Mouse (Mus musculus) testis, adult 2 months (tissue): ENCODE results near the gene Fam71e1. TPM values are rescaled to one million over a fixed set of nuclear protein-coding genes. Genes with fewer than 3 reads are reported as not detected.

Experiments used
- H3K27ac ChIP-seq: fragments of 200-500 bp; 2 replicates; pipeline ENCODE4 v1.5.1; 2012; ENCODE audit warnings: low read depth, low read length; ENCODE audit not compliant: control insufficient read depth, insufficient read depth
- H3K27me3 ChIP-seq: fragments of 200-500 bp; 2 replicates; pipeline ENCODE4 v1.6.1; 2012; ENCODE audit warnings: mild to moderate bottlenecking, low read length, moderate library complexity; ENCODE audit not compliant: control insufficient read depth, insufficient read depth
- H3K36me3 ChIP-seq: fragments of 200-500 bp; 2 replicates; pipeline ENCODE4 v1.6.1; 2012; ENCODE audit warnings: mild to moderate bottlenecking, low read length; ENCODE audit not compliant: control insufficient read depth, insufficient read depth
- H3K4me1 ChIP-seq: fragments of 200-500 bp; 2 replicates; pipeline ENCODE4 v1.6.1; 2012; ENCODE audit warnings: low read length; ENCODE audit not compliant: control insufficient read depth, insufficient read depth
- H3K4me3 ChIP-seq: fragments of 200-500 bp; 2 replicates; pipeline ENCODE4 v1.5.1; 2012; ENCODE audit warnings: low read depth, mild to moderate bottlenecking, low read length, moderate library complexity, mixed read lengths; ENCODE audit not compliant: control insufficient read depth
- CTCF ChIP-seq: fragments of 200-500 bp; IDR thresholded peaks from 2 replicates; pipeline ENCODE4 v1.5.1; 2012; ENCODE audit warnings: low read depth, mild to moderate bottlenecking, inconsistent platforms, low read length, moderate library complexity; ENCODE audit not compliant: control insufficient read depth, insufficient read depth, insufficient replicate concordance
- POLR2A ChIP-seq: fragments of 200-500 bp; IDR thresholded peaks from 2 replicates; pipeline ENCODE4 v1.6.1; 2012; ENCODE audit warnings: low read depth, mild to moderate bottlenecking, inconsistent platforms, low read length, moderate library complexity; ENCODE audit not compliant: control insufficient read depth
- polyA plus RNA-seq: library from polyadenylated mRNA; depleted of rRNA; stranded (reverse); fragments of >200 nt; gene quantifications from 2 replicates; pipeline ENCODE4 v1.2.3, GENCODE M21; 2012

Gene Fam71e1
- polyA plus RNA-seq, 1 experiment, result 1,517 TPM

GRCm38 (mm10) chr7:44472558-44472885, 23.9 kb upstream of the Fam71e1 start:
- Histone ChIP-seq H3K27me3 (no peaks in the 10 kb centered on the region), H3K27ac (no peak overlapping the region), H3K4me1 (peaks cover 6% of the 10 kb centered on the region), H3K4me3 (no peak overlapping the region), H3K36me3 (no peaks in the 10 kb centered on the region)
- TF ChIP-seq POLR2A (no peak), CTCF (no peak)

GRCm38 (mm10) chr7:44472961-44473646, 23.3 kb upstream of the Fam71e1 start:
- peaks cover 6% of the 10 kb centered on the region for H3K4me1 ChIP-seq
- TF ChIP-seq CTCF (no peak), POLR2A (no peak)
- no peak overlapping the region for H3K4me3 ChIP-seq
- H3K36me3 ChIP-seq, result no peaks in the 10 kb centered on the region
- no peak overlapping the region for H3K27ac ChIP-seq
- no peaks in the 10 kb centered on the region for H3K27me3 ChIP-seq

GRCm38 (mm10) chr7:44474419-44474818, 22.0 kb upstream of the Fam71e1 start:
- Histone ChIP-seq H3K36me3 (no peaks in the 10 kb centered on the region), H3K27me3 (no peaks in the 10 kb centered on the region), H3K4me3 (no peak overlapping the region), H3K4me1 (no peaks in the 10 kb centered on the region; the same call in 1 of the 2 replicates), H3K27ac (no peak overlapping the region)
- TF ChIP-seq CTCF (no peak), POLR2A (no peak)

- Histone ChIP-seq H3K36me3 (no peaks in the 10 kb centered on the region), H3K27me3 (no peaks in the 10 kb centered on the region), H3K4me3 (no peak overlapping the region), H3K27ac (no peak overlapping the region), H3K4me1 (no peaks in the 10 kb centered on the region; the same call in 1 of the 2 replicates)
- TF ChIP-seq POLR2A (no peak), CTCF (no peak)
Observed at GRCm38 (mm10) chr7:44475046-44475614, 21.3 kb upstream of the Fam71e1 start.

GRCm38 (mm10) chr7:44482836-44483435, 13.4 kb upstream of the Fam71e1 start:
- TF ChIP-seq POLR2A (no peak), CTCF (no peak)
- H3K27me3 ChIP-seq, result no peaks in the 10 kb centered on the region
- H3K27ac ChIP-seq, result no peak overlapping the region
- no peaks in the 10 kb centered on the region for H3K36me3 ChIP-seq
- no peaks in the 10 kb centered on the region for H3K4me1 ChIP-seq
- no peak overlapping the region for H3K4me3 ChIP-seq

DNA sequence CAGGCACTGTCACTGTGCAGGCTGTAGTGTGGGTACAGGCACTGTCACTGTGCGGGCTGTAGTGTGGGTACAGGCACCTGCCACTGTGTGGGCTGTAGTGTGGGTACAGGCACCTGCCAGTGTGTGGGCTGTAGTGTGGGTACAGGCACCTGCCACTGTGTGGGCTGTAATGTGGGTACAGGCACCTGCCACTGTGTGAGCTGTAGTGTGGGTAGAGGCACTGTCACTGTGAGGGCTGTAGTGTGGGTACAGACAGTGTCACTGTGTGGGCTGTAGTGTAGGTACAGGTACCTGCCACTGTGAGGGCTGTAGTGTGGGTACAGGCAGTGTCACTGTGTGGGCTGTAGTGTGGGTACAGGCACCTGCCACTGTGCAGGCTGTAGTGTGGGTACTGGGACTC, 12.3 kb upstream of the Fam71e1 start:
- Histone ChIP-seq H3K4me3 (no peak overlapping the region), H3K4me1 (no peaks in the 10 kb centered on the region), H3K36me3 (no peaks in the 10 kb centered on the region), H3K27me3 (no peaks in the 10 kb centered on the region), H3K27ac (no peak overlapping the region)
- TF ChIP-seq POLR2A (no peak), CTCF (no peak)

DNA sequence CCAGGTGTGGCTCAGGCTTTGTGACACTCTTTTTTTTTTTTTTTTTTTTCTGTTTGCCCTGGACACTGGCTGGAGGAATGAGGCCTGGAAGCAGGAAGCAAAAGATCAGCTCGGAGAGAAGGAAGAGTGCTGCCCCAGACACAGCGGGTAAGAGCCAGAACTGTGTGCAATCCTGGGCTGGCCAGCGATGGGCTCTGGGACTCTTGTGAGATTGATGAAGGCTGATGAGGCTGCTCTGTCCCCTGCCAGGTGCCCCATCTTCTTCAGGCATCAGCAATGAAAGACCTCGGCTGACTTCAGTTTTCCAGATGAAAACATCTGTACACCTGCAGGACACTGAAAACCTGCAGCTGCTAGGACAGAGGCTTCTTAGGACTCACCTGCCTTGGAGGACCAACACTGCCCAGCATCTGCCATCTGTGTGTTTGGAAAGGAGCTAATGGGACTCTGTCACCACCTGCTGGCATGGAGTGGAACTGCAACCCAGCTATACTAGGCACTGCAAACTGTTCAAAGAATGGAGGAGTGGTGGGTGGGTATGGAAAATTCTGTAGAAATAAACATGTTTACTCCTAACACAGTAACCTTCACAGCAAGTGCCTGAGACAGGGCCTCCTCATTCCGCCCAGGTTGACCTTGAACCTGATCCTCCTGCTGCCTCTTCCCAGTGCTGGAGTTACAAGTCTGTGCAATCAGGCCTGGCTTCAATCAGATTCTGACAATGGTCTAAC, 11.4 kb upstream of the Fam71e1 start:
- Histone ChIP-seq H3K36me3 (no peaks in the 10 kb centered on the region), H3K4me3 (no peak overlapping the region), H3K4me1 (no peaks in the 10 kb centered on the region), H3K27ac (no peak overlapping the region), H3K27me3 (no peaks in the 10 kb centered on the region)
- no peak for TF ChIP-seq POLR2A
- TF ChIP-seq CTCF, result peak; percentile 86; the same call in 1 of the 2 replicates
